Mouse (Mus musculus) brain, adult 2 months (tissue): ENCODE data around the gene Slc37a1.

Experiments
- DNase-seq: peaks from one replicate; pipeline ENCODE4 v3.0.0; 2011; ENCODE audit warnings: low read depth, low spot score

Slc37a1 gene

GRCm38 (mm10) chr17:31286492-31286891 is at the start of gene Slc37a1:
Gene Slc37a1 (plus strand): TSS chr17:31286792.
- no peak for DNase-seq

GRCm38 (mm10) chr17:31238234-31239020 is 48.2 kb upstream of the Slc37a1 start:
- DNase-seq: no peak

- DNase-seq: no peak
Measured at GRCm38 (mm10) chr17:31241156-31241555, 45.4 kb upstream of the Slc37a1 start.

- DNase-seq: no peak
Measured at GRCm38 (mm10) chr17:31242764-31243163, 43.8 kb upstream of the Slc37a1 start.

GRCm38 (mm10) chr17:31245321-31245720 is 41.3 kb upstream of the Slc37a1 start:
- DNase-seq: no peak

GRCm38 (mm10) chr17:31247144-31247543 is 39.4 kb upstream of the Slc37a1 start:
- no peak for DNase-seq

GRCm38 (mm10) chr17:31253951-31254350 is 32.6 kb upstream of the Slc37a1 start:
- DNase-seq: no peak

GRCm38 (mm10) chr17:31254463-31254931 is 32.1 kb upstream of the Slc37a1 start:
- DNase-seq: peak; percentile 94

GRCm38 (mm10) chr17:31257149-31257548 is 29.4 kb upstream of the Slc37a1 start:
- DNase-seq: no peak

GRCm38 (mm10) chr17:31257898-31258297 is 28.7 kb upstream of the Slc37a1 start:
- no peak for DNase-seq

GRCm38 (mm10) chr17:31258310-31258865 is 28.2 kb upstream of the Slc37a1 start:
- no peak for DNase-seq

- no peak for DNase-seq
Measured at GRCm38 (mm10) chr17:31259145-31259544, 27.4 kb upstream of the Slc37a1 start.

- peak; percentile 10 for DNase-seq
Measured at GRCm38 (mm10) chr17:31259825-31260224, 26.8 kb upstream of the Slc37a1 start.

GRCm38 (mm10) chr17:31260430-31260829 is 26.2 kb upstream of the Slc37a1 start:
- no peak for DNase-seq

GRCm38 (mm10) chr17:31261352-31261751 is 25.2 kb upstream of the Slc37a1 start:
- no peak for DNase-seq

- DNase-seq: peak; percentile 11
Measured at GRCm38 (mm10) chr17:31262715-31263114, 23.9 kb upstream of the Slc37a1 start.

GRCm38 (mm10) chr17:31263770-31264169 is 22.8 kb upstream of the Slc37a1 start:
- no peak for DNase-seq

- no peak for DNase-seq
Measured at GRCm38 (mm10) chr17:31264372-31264771, 22.2 kb upstream of the Slc37a1 start.

- DNase-seq: no peak
Measured at GRCm38 (mm10) chr17:31265171-31265572, 21.4 kb upstream of the Slc37a1 start.

GRCm38 (mm10) chr17:31265831-31266230 is 20.8 kb upstream of the Slc37a1 start:
- DNase-seq: no peak

- DNase-seq: no peak
Measured at GRCm38 (mm10) chr17:31266321-31266950, 20.2 kb upstream of the Slc37a1 start.

- DNase-seq: no peak
Measured at GRCm38 (mm10) chr17:31267138-31267537, 19.5 kb upstream of the Slc37a1 start.

- DNase-seq: no peak
Measured at GRCm38 (mm10) chr17:31267603-31268002, 19.0 kb upstream of the Slc37a1 start.
